Mouse (Mus musculus) lung, postnatal 0 days (tissue): Measurements from ENCODE around the gene Ubash3b. TPM values are rescaled to one million over a fixed set of nuclear protein-coding genes. Genes with fewer than 3 reads are reported as not detected.

ENCODE experiments used
- ATAC-seq: fragments of 200-750 bp; cut with Nextera tagmentation; 2 replicates; pipeline ENCODE4 v1.8.0; 2017; ENCODE audit warnings: moderate library complexity
- DNase-seq: peaks from one replicate; pipeline ENCODE4 v3.0.0-alpha.2; 2016; ENCODE audit warnings: low spot score
- H3K27ac ChIP-seq: fragments of 300-500 bp; sonication (generic); 2 replicates; pipeline ENCODE4 v1.5.1; 2014; ENCODE audit warnings: antibody characterized with exemption, mild to moderate bottlenecking, low read length, mixed read lengths
- H3K27me3 ChIP-seq: fragments of 300-500 bp; sonication (generic); replicated peaks from 2 replicates; pipeline ENCODE4 v1.6.1; 2014; ENCODE audit warnings: low read length, mixed read lengths; ENCODE audit not compliant: insufficient read depth
- H3K36me3 ChIP-seq: fragments of 300-500 bp; sonication (generic); 2 replicates; pipeline ENCODE4 v1.6.1; 2014; ENCODE audit warnings: low read length, mixed read lengths; ENCODE audit not compliant: insufficient read depth
- H3K4me1 ChIP-seq: fragments of 300-500 bp; sonication (generic); 2 replicates; pipeline ENCODE4 v1.6.1; 2014; ENCODE audit warnings: antibody characterized with exemption, low read depth, low read length, mixed read lengths; ENCODE audit not compliant: insufficient read depth
- H3K4me2 ChIP-seq: fragments of 300-500 bp; sonication (generic); replicated peaks from 2 replicates; pipeline ENCODE4 v1.6.1; 2014; ENCODE audit warnings: low read depth, mild to moderate bottlenecking, low read length, moderate library complexity, mixed read lengths
- H3K4me3 ChIP-seq: fragments of 300-500 bp; sonication (generic); 2 replicates; pipeline ENCODE4 v1.5.1; 2014; ENCODE audit warnings: low read depth, low read length
- H3K9ac ChIP-seq: fragments of 300-500 bp; sonication (generic); replicated peaks from 2 replicates; pipeline ENCODE4 v1.6.1; 2014; ENCODE audit warnings: low read depth, mild to moderate bottlenecking
- H3K9me3 ChIP-seq: fragments of 300-500 bp; sonication (generic); 2 replicates; pipeline ENCODE4 v1.6.1; 2016; ENCODE audit warnings: low read length, mixed read lengths
- CTCF ChIP-seq: IDR thresholded peaks from 2 replicates; pipeline ENCODE4 v1.5.1; 2016; ENCODE audit warnings: antibody characterized with exemption, mild to moderate bottlenecking
- EP300 ChIP-seq: IDR thresholded peaks from 2 replicates; pipeline ENCODE4 v1.6.1; 2016; ENCODE audit warnings: antibody characterized with exemption, mild to moderate bottlenecking, control low read depth
- WGBS: fragments of 180-500 bp; shearing (Covaris S2); extraction: QIAGEN DNeasy Blood & Tissue Kit; methylation state at CpG from one replicate; pipeline ENCODE4 v1.1.7; 2014; 5-methylcytosine and 5-hydroxymethylcytosine counted together
- polyA plus RNA-seq: library from polyadenylated mRNA; unstranded; fragments of >200 nt; fragmentation: Nextera tagmentation; extraction: Ambion mirVana; gene quantifications from 2 replicates; pipeline ENCODE4 v1.2.1, GENCODE M21; 2015

Ubash3b gene
- polyA plus RNA-seq, 1 experiment from 2014 or later, result 4.1 TPM

- no peak overlapping the region for H3K27ac ChIP-seq
Measured at GRCm38 (mm10) chr9:41050331-41051079, 111.0 kb downstream of the Ubash3b start.

DNA sequence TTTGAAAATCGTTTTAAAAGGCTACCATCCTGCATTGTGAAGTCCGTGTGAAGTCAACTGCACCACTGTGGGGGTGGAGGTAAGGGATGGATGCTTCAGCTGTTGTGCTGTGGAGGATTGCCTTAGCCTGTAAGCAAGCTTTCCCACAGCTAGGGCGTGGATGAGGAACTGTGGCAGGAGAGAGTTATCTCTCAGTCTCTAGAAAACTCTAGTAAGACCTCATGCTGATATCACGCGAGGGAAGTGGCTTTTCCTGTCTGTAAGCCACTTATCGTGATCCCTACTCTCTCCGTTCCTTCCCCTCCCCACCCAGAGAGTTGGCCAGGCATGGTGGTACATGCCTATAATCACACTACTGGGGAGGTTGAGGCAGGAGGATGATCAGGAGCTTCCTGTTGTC is 112.2 kb downstream of the Ubash3b start:
- TF ChIP-seq EP300 (no peak), CTCF (no peak)
- H3K4me3 ChIP-seq, result no peak overlapping the region
- DNase-seq (no peak), ATAC-seq (no peak)
- no peak overlapping the region for H3K4me2 ChIP-seq
- no peaks in the 10 kb centered on the region for H3K36me3 ChIP-seq
- no peaks in the 10 kb centered on the region for H3K4me1 ChIP-seq
- H3K27me3 ChIP-seq, result no peaks in the 10 kb centered on the region
- H3K27ac ChIP-seq, result no peak overlapping the region
- H3K9ac ChIP-seq, result no peak overlapping the region
- no peaks in the 10 kb centered on the region for H3K9me3 ChIP-seq
- WGBS, result 69% methylated on average over 7 of the region's 7 CpGs

More at GRCm38 (mm10) chr9:41050331-41051079, 111.0 kb downstream of the Ubash3b start:
- Histone ChIP-seq H3K4me2 (no peak overlapping the region), H3K36me3 (no peaks in the 10 kb centered on the region), H3K4me3 (no peak overlapping the region), H3K9ac (no peak overlapping the region), H3K4me1 (no peaks in the 10 kb centered on the region), H3K9me3 (no peaks in the 10 kb centered on the region), H3K27me3 (no peaks in the 10 kb centered on the region)
- DNase-seq (no peak), ATAC-seq (no peak)
- WGBS, result 48% methylated on average over 12 of the region's 12 CpGs
- TF ChIP-seq CTCF (no peak), EP300 (no peak)

- Histone ChIP-seq H3K4me3 (no peak overlapping the region), H3K9me3 (no peaks in the 10 kb centered on the region), H3K4me2 (no peak overlapping the region), H3K27me3 (no peaks in the 10 kb centered on the region), H3K36me3 (no peaks in the 10 kb centered on the region), H3K4me1 (no peaks in the 10 kb centered on the region), H3K9ac (no peak overlapping the region), H3K27ac (no peak overlapping the region)
- TF ChIP-seq EP300, result no peak
- no peak for TF ChIP-seq CTCF
- no peak for DNase-seq
- WGBS, result 69% methylated on average over 3 of the region's 3 CpGs
- ATAC-seq, result no peak
Measured at GRCm38 (mm10) chr9:41048820-41049219, 112.7 kb downstream of the Ubash3b start.

DNA sequence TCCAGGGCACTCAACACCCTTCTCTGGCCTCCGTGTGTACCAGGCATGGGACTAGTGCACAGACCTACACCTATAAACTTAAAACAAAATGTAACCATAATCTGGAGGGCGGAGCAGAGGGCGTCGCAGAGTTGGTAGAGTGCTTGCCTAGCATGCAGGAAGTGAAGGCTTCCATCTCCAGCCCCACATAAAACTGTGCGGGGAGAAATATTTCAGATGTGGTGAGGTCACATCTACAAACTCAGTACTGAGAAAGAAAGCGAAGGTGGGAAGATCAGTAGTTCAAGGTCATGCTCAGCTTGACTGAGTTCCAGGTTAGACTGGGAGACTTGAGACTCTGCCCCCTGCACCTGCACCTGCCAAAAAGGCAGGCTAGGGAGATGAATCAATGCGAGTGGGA is 113.3 kb downstream of the Ubash3b start:
- Histone ChIP-seq H3K9ac (no peak overlapping the region), H3K9me3 (no peaks in the 10 kb centered on the region), H3K27ac (no peak overlapping the region), H3K4me1 (no peaks in the 10 kb centered on the region), H3K27me3 (no peaks in the 10 kb centered on the region), H3K4me2 (no peak overlapping the region), H3K36me3 (no peaks in the 10 kb centered on the region), H3K4me3 (no peak overlapping the region)
- ATAC-seq (no peak), DNase-seq (no peak)
- no peak for TF ChIP-seq CTCF
- no peak for TF ChIP-seq EP300
- WGBS, result 92% methylated on average over 7 of the region's 7 CpGs

DNA sequence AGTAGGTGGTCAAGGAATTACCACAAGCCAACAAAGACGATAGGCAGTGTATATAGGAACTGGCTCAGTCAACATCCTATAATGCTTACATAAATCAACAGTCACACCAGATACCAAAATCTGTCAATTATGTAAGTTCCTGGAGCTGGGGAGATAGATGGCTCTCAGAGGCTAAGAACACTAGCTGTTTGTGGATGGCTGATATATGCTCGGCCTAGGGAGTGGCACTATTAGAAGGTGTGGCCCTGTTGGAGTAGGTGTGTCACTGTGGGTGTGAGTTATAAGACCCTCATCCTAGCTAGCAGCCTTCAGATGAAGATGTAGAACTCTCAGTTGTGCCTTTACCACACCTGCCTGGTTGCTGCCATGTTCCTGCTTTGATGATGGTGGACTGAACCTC is 113.8 kb downstream of the Ubash3b start:
- 79% methylated on average over 2 of the region's 2 CpGs for WGBS
- no peak overlapping the region for H3K9ac ChIP-seq
- H3K4me1 ChIP-seq, result no peaks in the 10 kb centered on the region
- no peak overlapping the region for H3K4me2 ChIP-seq
- no peaks in the 10 kb centered on the region for H3K9me3 ChIP-seq
- no peaks in the 10 kb centered on the region for H3K36me3 ChIP-seq
- ATAC-seq (no peak), DNase-seq (no peak)
- TF ChIP-seq CTCF, result no peak
- no peak for TF ChIP-seq EP300
- no peaks in the 10 kb centered on the region for H3K27me3 ChIP-seq
- H3K27ac ChIP-seq, result no peak overlapping the region
- H3K4me3 ChIP-seq, result no peak overlapping the region

GRCm38 (mm10) chr9:41044626-41045025 is 116.9 kb downstream of the Ubash3b start:
- TF ChIP-seq CTCF, result peak; percentile 95
- no peak for TF ChIP-seq EP300
- Histone ChIP-seq H3K9ac (no peak overlapping the region), H3K27ac (no peak overlapping the region), H3K4me1 (no peaks in the 10 kb centered on the region), H3K4me2 (no peak overlapping the region), H3K36me3 (no peaks in the 10 kb centered on the region), H3K9me3 (no peaks in the 10 kb centered on the region), H3K27me3 (no peaks in the 10 kb centered on the region), H3K4me3 (no peak overlapping the region)
- WGBS, result 7% methylated on average over 3 of the region's 3 CpGs
- ATAC-seq, result no peak
- DNase-seq, result peak; percentile 80
